Mouse (Mus musculus) large intestine, adult 2 months (tissue): ENCODE results near the gene Adgrb3. TPM values are rescaled to one million over a fixed set of nuclear protein-coding genes. Genes with fewer than 3 reads are reported as not detected.
"Not testable (repeated sequence)": the region's sequence is repeated elsewhere in the genome, so short reads cannot be mapped to it uniquely, and the experiment has no call there.

ENCODE experiments used
- DNase-seq: peaks from one replicate; pipeline ENCODE4 v3.0.0-alpha.2; 2012; ENCODE audit warnings: low read depth, low spot score
- WGBS: fragments of 180-500 bp; shearing (Covaris S2); methylation state at CpG from one replicate; pipeline ENCODE4 v1.1.7; 2018; 5-methylcytosine and 5-hydroxymethylcytosine counted together
- polyA plus RNA-seq: library from polyadenylated mRNA; depleted of rRNA; stranded (reverse); fragments of >200 nt; gene quantifications from 2 replicates; pipeline ENCODE4 v1.2.3, GENCODE M21; 2012

The Adgrb3 gene
- polyA plus RNA-seq, 1 experiment = 0.16 TPM

DNA sequence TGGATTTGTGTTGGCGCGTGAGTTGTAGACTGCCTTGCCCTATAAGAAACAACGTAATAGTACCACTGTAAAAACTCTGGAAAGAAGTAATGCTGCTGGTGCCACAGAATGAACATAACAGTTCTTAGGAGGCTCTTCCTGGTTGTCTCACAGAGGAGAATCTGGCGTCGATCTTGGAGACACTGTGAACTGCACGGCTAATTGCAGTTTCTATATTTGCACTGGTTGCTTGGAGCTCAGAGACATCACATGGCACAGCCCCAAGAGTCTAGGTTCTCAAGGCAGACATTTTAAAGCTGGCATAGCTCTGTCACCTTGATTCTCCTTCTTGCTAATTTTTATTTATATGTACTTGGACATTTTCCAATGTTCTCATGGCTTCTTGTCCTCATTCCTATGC is 769.3 kb downstream of the Adgrb3 start:
- no peak for DNase-seq
- 74% methylated on average over 6 of the region's 6 CpGs for WGBS

DNA sequence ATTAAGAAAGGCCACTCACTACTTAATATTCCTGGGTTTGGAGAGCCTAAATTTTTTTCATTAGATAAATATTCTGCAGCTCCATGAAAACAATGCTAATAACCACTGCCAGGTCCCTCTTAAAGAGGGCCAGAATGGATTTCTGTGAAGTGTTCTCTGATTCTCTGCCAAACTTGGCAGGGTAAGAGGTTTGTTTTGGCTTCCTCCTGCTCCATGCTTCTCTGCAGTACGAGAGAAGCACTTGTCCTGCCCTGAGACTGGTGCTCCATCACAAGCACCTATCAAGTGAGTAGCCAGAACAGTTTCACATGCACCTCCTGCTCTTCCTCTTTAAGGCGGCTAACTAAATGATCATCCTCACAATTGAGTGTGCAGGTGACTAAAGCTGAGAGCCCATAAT is 771.9 kb downstream of the Adgrb3 start:
- 60% methylated on average over 2 of the region's 2 CpGs for WGBS
- DNase-seq = no peak

DNA sequence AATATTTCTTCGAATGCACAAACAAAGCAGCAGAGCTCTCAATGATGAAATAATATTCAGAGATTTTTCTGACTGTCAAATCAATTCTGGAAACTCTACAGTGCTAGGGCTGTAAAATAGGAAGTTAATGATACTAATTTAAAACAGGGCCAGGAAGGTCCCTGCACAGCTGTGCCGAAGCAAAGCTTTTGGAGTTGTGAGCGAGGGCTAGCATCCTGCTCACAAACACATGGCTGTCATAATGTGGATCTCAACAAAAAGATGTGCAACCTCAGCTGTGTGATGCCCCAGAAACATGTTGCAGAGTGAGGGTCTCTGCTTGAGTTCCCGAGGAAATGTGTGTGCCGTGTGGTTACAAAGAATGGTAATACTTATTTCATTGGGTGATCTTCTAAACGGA is 772.3 kb downstream of the Adgrb3 start:
- DNase-seq = no peak
- 79% methylated on average over 6 of the region's 6 CpGs for WGBS

DNA sequence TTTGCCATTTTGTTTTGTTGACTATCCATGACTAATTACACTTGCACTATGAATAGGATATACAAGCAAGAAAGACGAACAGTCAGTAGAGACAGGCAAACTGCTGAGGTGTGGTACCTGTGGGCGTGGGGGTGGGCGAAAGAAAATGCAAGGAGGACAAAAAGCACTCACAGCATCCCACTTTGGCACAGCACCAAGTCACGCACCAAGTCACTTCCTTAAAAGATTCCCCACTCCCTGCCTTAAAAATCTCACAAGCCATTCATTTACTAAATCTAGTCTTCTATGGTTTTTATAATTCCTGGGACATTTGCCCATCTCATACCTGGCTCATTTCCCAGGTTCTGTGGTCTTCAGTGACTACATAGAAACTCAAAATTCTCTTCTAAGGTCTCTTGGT is 787.4 kb downstream of the Adgrb3 start:
- DNase-seq = no peak
- 65% methylated on average over 4 of the region's 4 CpGs for WGBS

DNA sequence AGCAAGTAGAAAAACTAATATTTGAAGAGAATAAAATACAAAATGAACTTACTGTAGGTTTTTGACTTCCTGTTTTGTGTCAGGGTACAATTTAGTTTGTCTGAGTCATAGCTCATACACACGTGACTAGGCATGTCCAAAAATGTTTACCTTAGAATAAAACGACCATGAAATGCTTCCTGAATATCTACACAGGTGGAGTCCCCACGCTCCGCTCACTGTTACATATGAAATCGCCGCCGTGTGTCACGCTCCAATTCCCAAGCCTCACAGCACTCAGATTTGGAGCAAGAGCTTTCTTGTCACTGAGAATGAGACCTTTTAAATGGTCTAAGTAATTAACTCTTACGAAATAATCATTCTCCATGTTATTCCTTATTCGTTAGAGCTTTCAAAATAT is 795.3 kb downstream of the Adgrb3 start:
- DNase-seq = no peak
- 76% methylated on average over 10 of the region's 10 CpGs for WGBS

DNA sequence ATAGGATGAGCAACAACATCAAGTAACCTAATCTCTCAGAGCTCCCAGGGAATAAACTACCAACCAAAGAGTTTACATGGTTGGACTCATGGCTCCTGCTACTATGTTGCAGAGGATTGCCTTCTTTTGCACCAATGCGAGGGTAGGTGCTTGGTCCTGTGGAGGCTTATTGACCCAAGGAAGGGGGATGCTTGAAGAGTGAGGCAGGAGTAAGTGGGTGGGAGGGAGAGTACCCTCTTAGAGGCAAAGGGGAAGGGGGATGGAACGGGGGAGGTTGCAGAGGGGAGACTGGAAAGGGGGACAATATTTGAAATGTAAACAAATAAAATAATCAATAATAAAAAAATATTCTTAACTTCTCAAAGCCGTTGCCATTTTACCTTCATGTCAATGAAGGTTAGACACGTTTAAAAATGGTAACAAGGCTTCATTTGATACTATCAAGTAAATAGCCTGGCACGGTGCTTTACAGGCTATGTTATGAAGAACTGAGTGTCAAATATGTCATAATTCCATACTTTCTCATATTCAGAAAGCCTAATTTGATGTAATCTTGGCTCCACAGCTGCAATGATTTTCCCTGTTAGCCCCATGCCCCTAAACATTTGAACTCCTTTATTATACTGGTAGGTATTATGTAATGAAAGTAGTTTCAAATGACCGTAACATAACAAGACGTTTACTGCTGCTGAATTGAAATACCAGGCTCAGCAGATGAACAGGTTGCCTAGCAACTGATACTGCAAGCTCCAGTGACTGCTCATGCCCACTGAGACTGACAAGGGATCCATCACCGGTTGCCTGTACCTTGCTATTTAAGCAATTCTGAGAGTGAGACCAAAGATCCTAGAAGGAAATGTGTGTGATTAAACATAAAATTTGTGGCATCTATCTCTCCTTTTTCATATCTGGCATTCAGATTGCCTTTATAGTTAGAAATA is 796.1 kb downstream of the Adgrb3 start:
- 68% methylated on average over 8 of the region's 8 CpGs for WGBS
- DNase-seq = no peak

DNA sequence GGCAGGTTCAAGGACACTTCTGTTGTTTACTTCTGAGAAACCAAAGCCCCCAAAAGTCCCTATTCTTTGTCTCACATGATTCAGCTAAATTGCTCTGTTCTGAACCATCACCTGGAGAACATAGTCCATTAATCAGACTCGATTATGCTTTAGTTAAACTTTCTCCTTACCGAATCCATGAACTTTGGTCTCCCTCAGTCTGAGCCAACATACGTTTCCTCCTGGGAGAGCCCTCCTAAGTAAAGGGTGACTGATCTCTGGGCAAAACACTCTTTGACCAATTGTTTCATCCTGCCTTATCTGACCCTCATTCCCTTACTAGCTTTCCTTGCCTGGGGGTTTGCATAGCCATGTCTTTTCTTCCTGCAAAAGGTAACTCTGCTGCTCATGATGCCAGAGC is 806.4 kb downstream of the Adgrb3 start:
- WGBS = 59% methylated on average over 3 of the region's 3 CpGs
- DNase-seq = no peak

DNA sequence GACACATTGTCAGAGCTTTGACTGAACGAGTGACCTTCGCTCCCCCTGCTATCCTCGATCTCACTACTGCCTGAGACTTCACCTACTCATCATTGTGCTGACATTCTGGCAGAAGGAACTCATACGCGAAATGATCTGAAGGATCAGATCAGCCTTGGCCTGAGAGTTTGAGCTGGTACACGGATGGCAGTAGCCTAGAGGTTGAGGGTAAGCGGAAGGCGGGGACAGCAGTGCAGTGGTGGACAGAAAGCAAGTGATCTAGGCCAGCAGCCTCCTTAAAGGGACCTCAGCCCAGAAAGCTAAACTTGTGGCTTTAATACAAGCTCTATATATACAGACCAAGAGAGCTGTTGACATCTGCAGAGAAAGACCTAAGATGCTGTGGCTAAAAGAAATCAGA is 811.7 kb downstream of the Adgrb3 start:
- WGBS = 90% methylated on average over 8 of the region's 8 CpGs
- not testable (repeated sequence) for DNase-seq
